Comparison of ENCODE assay signal across 20 mouse cellular contexts in genomic region chr9:97953746-97954359, GRCm38 (mm10).
DNase-seq lines count a peak whose midpoint lies in the region; TF ChIP-seq lines count a peak whose summit lies in the region.
"Had no signal": no experiment of that assay in that cellular context is flagged by ENCODE, and none has a peak within 500 bp of the region (broad histone marks: within the 10 kb centered on the region; RNA-seq: fewer than 3 reads in every experiment).

No protein-coding gene starts in this region.

- no peak for TF ChIP-seq CTCF in layer of hippocampus, adult 2 months (conservative IDR thresholded peaks at IDR 0.05)
- TF ChIP-seq CTCF in lung, adult 2 months (IDR thresholded peaks at IDR 0.05; ENCODE audit: insufficient read depth, low read length): no peak

- intact Hi-C loops in left cerebral cortex, postnatal 36 days (cut with DNase I): no loop called here

- H3K27ac ChIP-seq in layer of hippocampus, adult 2 months: peak overlapping the region; percentile 23; the same call in 1 of the 2 replicates
- H3K27ac ChIP-seq: embryonic facial prominence, embryonic 15.5 days; forebrain, embryonic 10.5 days; heart, embryonic 13.5 days; hindbrain, embryonic 13.5 days had no signal

- no peak for DNase-seq in layer of hippocampus, adult 2 months (ENCODE audit: low spot score in 2 of 2)
- DNase-seq in layer of hippocampus, adult 8-10 months (ENCODE audit: low spot score in 2 of 2): no peak
- DNase-seq in left cerebral cortex, postnatal 36 days (ENCODE audit: low spot score in 2 of 2): peak; percentile 21 to 27
- DNase-seq in left cerebral cortex, adult 11 months (ENCODE audit: low spot score): no peak
- peak; percentile 55 for DNase-seq in lung, postnatal 10 days
- DNase-seq in lung, adult 2 months: no peak
- DNase-seq in telencephalon, adult 2 months (ENCODE audit: low read depth, low spot score): peak; percentile 64
- DNase-seq in gastrocnemius, adult 18-20 months (ENCODE audit: low spot score): no peak
- DNase-seq: adrenal gland, adult 8-10 months; adrenal gland, postnatal 36 days; cerebellum, adult 11 months; cerebellum, adult 8-10 months; cerebellum, postnatal 14 days; embryo, embryonic 11 days; gastrocnemius, postnatal 14 days had no signal

- H3K4me3 ChIP-seq in layer of hippocampus, adult 2 months: no peak overlapping the region
- no peak overlapping the region for H3K4me3 ChIP-seq in lung, adult 2 months (replicated peaks; ENCODE audit: extremely low read depth, low read depth, low read length)
- H3K4me3 ChIP-seq: embryonic facial prominence, embryonic 15.5 days; erythroblast, embryonic 14.5 days; forebrain, embryonic 10.5 days; heart, embryonic 13.5 days; hindbrain, embryonic 13.5 days had no signal

- TF ChIP-seq POLR2A in lung, adult 2 months (IDR thresholded peaks at IDR 0.05; ENCODE audit: borderline replicate concordance, extremely low read depth, low read depth, low read length): no peak

- H3K4me1 ChIP-seq in lung, adult 2 months (ENCODE audit: control insufficient read depth, insufficient read depth, low read length): no peaks in the 10 kb centered on the region
- H3K4me1 ChIP-seq: forebrain, embryonic 10.5 days had no signal

- 63% methylated on average over 8 of the region's 8 CpGs for WGBS in lung, adult 2 months

Comparison
In these comparisons a context has a peak if more than half of its experiments do, and no peak if none do; other contexts are left out.
1. DNase-seq: peak in left cerebral cortex, postnatal 36 days (2 of 2), lung, postnatal 10 days (single experiment) and telencephalon, adult 2 months (single experiment); none in layer of hippocampus, adult 2 months (0 of 2), layer of hippocampus, adult 8-10 months (0 of 2), left cerebral cortex, adult 11 months (single experiment), lung, adult 2 months (single experiment) and gastrocnemius, adult 18-20 months (single experiment).